In genomic region chr7:122160037-122160436, GRCm38 (mm10) we compare ENCODE assay signal across 8 mouse cellular contexts. TPM values are rescaled to one million over a fixed set of nuclear protein-coding genes. Genes with fewer than 3 reads are reported as not detected.
DNase-seq lines count a peak whose midpoint lies in the region; ATAC-seq and TF ChIP-seq lines count a peak whose summit lies in the region.

No protein-coding gene starts in this region.

- H3K4me3 ChIP-seq in lung, embryonic 15.5 days = peak overlapping the region; percentile 65
- H3K4me3 ChIP-seq in embryonic facial prominence, embryonic 15.5 days (replicated peaks) = peak overlapping the region; percentile 78
- peak overlapping the region; percentile 81 for H3K4me3 ChIP-seq in thymus, adult 2 months (ENCODE audit: control insufficient read depth, insufficient read depth, low read length)

- H3K9ac ChIP-seq in lung, embryonic 15.5 days = peak overlapping the region; percentile 56
- peak overlapping the region; percentile 62 for H3K9ac ChIP-seq in embryonic facial prominence, embryonic 15.5 days

- peaks cover 33% of the 10 kb centered on the region for H3K36me3 ChIP-seq in lung, embryonic 15.5 days
- peaks cover 23% of the 10 kb centered on the region for H3K36me3 ChIP-seq in embryonic facial prominence, embryonic 15.5 days
- H3K36me3 ChIP-seq in thymus, adult 2 months (ENCODE audit: control insufficient read depth, insufficient read depth, low read length) = peaks cover 7% of the 10 kb centered on the region

- H3K27me3 ChIP-seq in lung, embryonic 15.5 days = no peaks in the 10 kb centered on the region
- no peaks in the 10 kb centered on the region for H3K27me3 ChIP-seq in embryonic facial prominence, embryonic 15.5 days
- H3K27me3 ChIP-seq in thymus, adult 2 months (ENCODE audit: control insufficient read depth, insufficient read depth, low read length) = no peaks in the 10 kb centered on the region

- ATAC-seq in lung, embryonic 15.5 days (ENCODE audit: borderline replicate concordance, extremely low read depth, low FRiP score, low TSS enrichment) = no peak
- ATAC-seq in embryonic facial prominence, embryonic 15.5 days (ENCODE audit: insufficient number of reproducible peaks, low FRiP score, low TSS enrichment, low read depth) = no peak
- no peak for ATAC-seq in inflammation-experienced regulatory T-cells, adult 6 months

- no peaks in the 10 kb centered on the region for H3K9me3 ChIP-seq in lung, embryonic 15.5 days
- H3K9me3 ChIP-seq in embryonic facial prominence, embryonic 15.5 days (replicated peaks) = no peaks in the 10 kb centered on the region

- no peak for TF ChIP-seq CTCF in thymus, adult 2 months (IDR thresholded peaks at IDR 0.05; ENCODE audit: borderline replicate concordance, control insufficient read depth, extremely low read depth, insufficient read depth, low read length, poor library complexity)

- H3K27ac ChIP-seq in lung, embryonic 15.5 days = peak overlapping the region; percentile 88
- H3K27ac ChIP-seq in embryonic facial prominence, embryonic 15.5 days (replicated peaks) = no peak overlapping the region
- peak overlapping the region; percentile 3; the same call in 1 of the 2 replicates for H3K27ac ChIP-seq in thymus, adult 2 months (ENCODE audit: control insufficient read depth, insufficient read depth, low read length)

- DNase-seq in lung, adult 18-20 months = no peak
- peak; percentile 20 for DNase-seq in liver
- peak; percentile 15 for DNase-seq in thymus, adult 2 months
- DNase-seq in left cerebral cortex, adult 11 months (ENCODE audit: low spot score) = no peak
- no peak for DNase-seq in testis, postnatal 10 days (ENCODE audit: low spot score)

- no peak for TF ChIP-seq POLR2A in thymus, adult 2 months (IDR thresholded peaks at IDR 0.05; ENCODE audit: control insufficient read depth, extremely low read depth, insufficient read depth, low read length, poor library complexity)

- under 1% methylated on average over 12 of the region's 12 CpGs for whole genome bisulfite sequencing in lung, embryonic 15.5 days
- WGBS in embryonic facial prominence, embryonic 15.5 days = 1% methylated on average over 12 of the region's 12 CpGs
- WGBS in thymus, adult 2 months = 2% methylated on average over 12 of the region's 12 CpGs

- peak overlapping the region; percentile 82 for H3K4me2 ChIP-seq in lung, embryonic 15.5 days
- H3K4me2 ChIP-seq in embryonic facial prominence, embryonic 15.5 days (replicated peaks) = peak overlapping the region; percentile 92

- peaks cover 39% of the 10 kb centered on the region for H3K4me1 ChIP-seq in lung, embryonic 15.5 days
- H3K4me1 ChIP-seq in embryonic facial prominence, embryonic 15.5 days = peaks cover 43% of the 10 kb centered on the region
- peaks cover 31% of the 10 kb centered on the region for H3K4me1 ChIP-seq in thymus, adult 2 months (replicated peaks; ENCODE audit: control insufficient read depth, insufficient read depth, low read length)

RNA-seq across cellular contexts. Expression of gene Plk1, which starts 0.8 kb away (rescaled TPM):
- 155 TPM in 2 replicates for polyA plus RNA-seq in lung, embryonic 15.5 days (2015; fragmentation: Nextera tagmentation; extraction: Ambion mirVana)
- 87.2 and 87.3 TPM in 2 replicates for polyA plus RNA-seq in embryonic facial prominence, embryonic 15.5 days (2015; fragmentation: Nextera tagmentation; extraction: Ambion mirVana)
- 71.8 and 93.5 TPM in 2 replicates for polyA plus RNA-seq in thymus, adult 2 months (2012; rRNA removed)
- 10 to 100 TPM in 1 of 3 experiments, 1 to 10 TPM in 2; 3.8 to 52.8 (median 5.5) TPM for polyA plus RNA-seq in inflammation-experienced regulatory T-cells, adult 6 months (2017; shearing (Covaris generic))

RNA-seq across cellular contexts. Expression of gene Ern2, which starts 26.0 kb away (rescaled TPM):
- polyA plus RNA-seq in lung, embryonic 15.5 days (2015; fragmentation: Nextera tagmentation; extraction: Ambion mirVana) = 0.09 and 0.27 TPM in 2 replicates
- polyA plus RNA-seq in embryonic facial prominence, embryonic 15.5 days (2015; fragmentation: Nextera tagmentation; extraction: Ambion mirVana) = not detected in 2 replicates
- 0.11 and 0.17 TPM in 2 replicates for polyA plus RNA-seq in thymus, adult 2 months (2012; rRNA removed)
- not detected for polyA plus RNA-seq in inflammation-experienced regulatory T-cells, adult 6 months (2017; shearing (Covaris generic))

RNA-seq across cellular contexts. Expression of gene Dctn5, which starts 27.2 kb away (rescaled TPM):
- polyA plus RNA-seq in lung, embryonic 15.5 days (2015; fragmentation: Nextera tagmentation; extraction: Ambion mirVana) = 120 and 121 TPM in 2 replicates
- polyA plus RNA-seq in embryonic facial prominence, embryonic 15.5 days (2015; fragmentation: Nextera tagmentation; extraction: Ambion mirVana) = 118 and 126 TPM in 2 replicates
- polyA plus RNA-seq in thymus, adult 2 months (2012; rRNA removed) = 99.5 and 130 TPM in 2 replicates
- polyA plus RNA-seq in inflammation-experienced regulatory T-cells, adult 6 months (2017; shearing (Covaris generic)) = 100 to 1,000 TPM; 109 to 137 (median 111) TPM

RNA-seq across cellular contexts. Expression of gene Palb2, which starts 27.3 kb away (rescaled TPM):
- polyA plus RNA-seq in lung, embryonic 15.5 days (2015; fragmentation: Nextera tagmentation; extraction: Ambion mirVana) = 15.4 and 15.6 TPM in 2 replicates
- polyA plus RNA-seq in embryonic facial prominence, embryonic 15.5 days (2015; fragmentation: Nextera tagmentation; extraction: Ambion mirVana) = 9.2 and 12.4 TPM in 2 replicates
- 5.9 and 6.1 TPM in 2 replicates for polyA plus RNA-seq in thymus, adult 2 months (2012; rRNA removed)
- 10 to 100 TPM in 2 of 3 experiments, 1 to 10 TPM in 1; 7.0 to 14.6 (median 11.6) TPM for polyA plus RNA-seq in inflammation-experienced regulatory T-cells, adult 6 months (2017; shearing (Covaris generic))

RNA-seq across cellular contexts. Expression of gene Ndufab1, which starts 58.4 kb away (rescaled TPM):
- 634 and 676 TPM in 2 replicates for polyA plus RNA-seq in lung, embryonic 15.5 days (2015; fragmentation: Nextera tagmentation; extraction: Ambion mirVana)
- 559 TPM in 2 replicates for polyA plus RNA-seq in embryonic facial prominence, embryonic 15.5 days (2015; fragmentation: Nextera tagmentation; extraction: Ambion mirVana)
- polyA plus RNA-seq in thymus, adult 2 months (2012; rRNA removed) = 361 and 467 TPM in 2 replicates
- polyA plus RNA-seq in inflammation-experienced regulatory T-cells, adult 6 months (2017; shearing (Covaris generic)) = 100 to 1,000 TPM; 134 to 182 (median 141) TPM

Comparison
In these comparisons a context has a peak if more than half of its experiments do, and no peak if none do; other contexts are left out.
1. DNase-seq: peak in liver (single experiment) and thymus, adult 2 months (single experiment); none in lung, adult 18-20 months (0 of 2), left cerebral cortex, adult 11 months (single experiment) and testis, postnatal 10 days (single experiment).
2. Peak in every context shown above with its lines, with median percentiles within 50 percentile points of each other: H3K4me3 ChIP-seq.